Mouse (Mus musculus) spleen, postnatal 10 days (tissue): ENCODE results near the gene Trim11.

ENCODE experiments used
- DNase-seq, 2 experiments: peaks; one replicate each; pipeline ENCODE4 v3.0.0; 2021 to 2022; ENCODE audit warnings: low spot score in 2 of 2

Trim11 gene

GRCm38 (mm10) chr11:59026411-59026810 lies 48.5 kb downstream of the Trim11 start:
- DNase-seq: no peak

GRCm38 (mm10) chr11:59029003-59029402 lies 51.1 kb downstream of the Trim11 start:
- peak in 1 of 2 experiments; percentile 39 for DNase-seq
